Mouse (Mus musculus) cerebellum, adult 9-11 months (tissue): ENCODE results near the gene Slc24a2.
A peak's percentile ranks its signal among the peaks of the same experiment; 100 is the strongest.

ENCODE experiments used
- DNase-seq: peaks from one replicate; pipeline ENCODE4 v3.0.0; 2022

The Slc24a2 gene

GRCm38 (mm10) chr4:87109331-87110059, 120.8 kb downstream of the Slc24a2 start:
- DNase-seq = peak; percentile 22

- no peak for DNase-seq
Observed at GRCm38 (mm10) chr4:87100936-87101335, 129.3 kb downstream of the Slc24a2 start.

GRCm38 (mm10) chr4:87096186-87096585, 134.1 kb downstream of the Slc24a2 start:
- DNase-seq = peak; percentile 21

GRCm38 (mm10) chr4:87093612-87094011, 136.7 kb downstream of the Slc24a2 start:
- no peak for DNase-seq

- DNase-seq = no peak
Observed at GRCm38 (mm10) chr4:87090841-87091240, 139.4 kb downstream of the Slc24a2 start.

GRCm38 (mm10) chr4:87088713-87089112, 141.6 kb downstream of the Slc24a2 start:
- peak; percentile 7 for DNase-seq

- DNase-seq = no peak
Observed at GRCm38 (mm10) chr4:87087597-87087996, 142.7 kb downstream of the Slc24a2 start.

GRCm38 (mm10) chr4:87086933-87087577, 143.2 kb downstream of the Slc24a2 start:
- no peak for DNase-seq

- no peak for DNase-seq
Observed at GRCm38 (mm10) chr4:87081321-87081720, 149.0 kb downstream of the Slc24a2 start.

GRCm38 (mm10) chr4:87079305-87079704, 151.0 kb downstream of the Slc24a2 start:
- no peak for DNase-seq

GRCm38 (mm10) chr4:87078726-87079125, 151.6 kb downstream of the Slc24a2 start:
- DNase-seq = no peak

GRCm38 (mm10) chr4:87075761-87076160, 154.5 kb downstream of the Slc24a2 start:
- no peak for DNase-seq

- DNase-seq = no peak
Observed at GRCm38 (mm10) chr4:87068121-87068520, 162.2 kb downstream of the Slc24a2 start.

- no peak for DNase-seq
Observed at GRCm38 (mm10) chr4:87065227-87065626, 165.1 kb downstream of the Slc24a2 start.

GRCm38 (mm10) chr4:87064561-87064960, 165.7 kb downstream of the Slc24a2 start:
- no peak for DNase-seq

GRCm38 (mm10) chr4:87062771-87063253, 167.5 kb downstream of the Slc24a2 start:
- DNase-seq = no peak

- DNase-seq = no peak
Observed at GRCm38 (mm10) chr4:87061696-87062095, 168.6 kb downstream of the Slc24a2 start.

- DNase-seq = no peak
Observed at GRCm38 (mm10) chr4:87057572-87057971, 172.7 kb downstream of the Slc24a2 start.

GRCm38 (mm10) chr4:87055768-87056167, 174.5 kb downstream of the Slc24a2 start:
- no peak for DNase-seq

GRCm38 (mm10) chr4:87052881-87053280, 177.4 kb downstream of the Slc24a2 start:
- no peak for DNase-seq

- no peak for DNase-seq
Observed at GRCm38 (mm10) chr4:87049061-87049460, 181.2 kb downstream of the Slc24a2 start.

- no peak for DNase-seq
Observed at GRCm38 (mm10) chr4:87047131-87047530, 183.1 kb downstream of the Slc24a2 start.

GRCm38 (mm10) chr4:87043296-87043695, 187.0 kb downstream of the Slc24a2 start:
- DNase-seq = no peak

GRCm38 (mm10) chr4:87041412-87041997, 188.8 kb downstream of the Slc24a2 start:
- no peak for DNase-seq
